Mouse (Mus musculus) T-cell, adult 66 days (primary cell): ENCODE measurements around the gene Prmt7. TPM values are rescaled to one million over a fixed set of nuclear protein-coding genes. Genes with fewer than 3 reads are reported as not detected.

Experiments used
- total RNA-seq, 2 experiments: library from RNA; stranded (reverse); gene quantifications; 3 replicates in 1 of 2; 4 replicates in 1 of 2; pipeline ENCODE4 v1.2.4; 2023

The Prmt7 gene
- total RNA-seq = 10 to 100 TPM; 31.2 to 34.2 TPM

GRCm38 (mm10) chr8:106210821-106211345 lies at the start of gene Prmt7, which contains the start of gene Slc7a6os:
Prmt7 (plus strand) TSS chr8:106210936.
Slc7a6os (minus strand) TSS chr8:106210935.

GRCm38 (mm10) chr8:106168356-106169016 lies 42.2 kb upstream of the Prmt7 start, which contains the start of gene Slc7a6:
Slc7a6 (plus strand) TSS chr8:106168857.

Other genes starting within 250 kb of the Prmt7 start
- gene Slc12a4, start 244.8 kb upstream of the Prmt7 start, total RNA-seq = 10 to 100 TPM; 13.5 to 17.9 TPM
- gene Dpep3, start 231.5 kb upstream of the Prmt7 start, total RNA-seq = not detected
- gene Dus2, start 219.6 kb upstream of the Prmt7 start, total RNA-seq = 10 to 100 TPM; 16.3 to 19.8 TPM
- not detected for gene Dpep2nb, start 205.0 kb upstream of the Prmt7 start, total RNA-seq
- 1 to 10 TPM; 8.3 to 9.5 TPM for gene Ddx28, start 199.1 kb upstream of the Prmt7 start, total RNA-seq
- 100 to 1,000 TPM; 205 to 213 TPM for gene Nfatc3, start 152.1 kb upstream of the Prmt7 start, total RNA-seq
- gene Esrp2, start 74.0 kb upstream of the Prmt7 start, total RNA-seq = under 1 TPM; 0.68 to 0.76 TPM
- 1 to 10 TPM; 5.8 to 6.0 TPM for gene Pla2g15, start 60.5 kb upstream of the Prmt7 start, total RNA-seq
- gene Slc7a6, start 42.1 kb upstream of the Prmt7 start, total RNA-seq = 10 to 100 TPM; 40.7 to 41.6 TPM
- 10 to 100 TPM; 71.4 to 77.8 TPM for gene Slc7a6os, start within 50 bp of the Prmt7 start, total RNA-seq
- gene Smpd3, start 127.1 kb downstream of the Prmt7 start, total RNA-seq = under 1 TPM in 1 of 2 experiments, not detected in 1; 0.17 TPM
- gene Zfp90, start 204.4 kb downstream of the Prmt7 start, total RNA-seq = 1 to 10 TPM; 6.5 to 8.4 TPM